Comparison of ENCODE assay signal across 16 mouse cellular contexts in the genomic region with DNA sequence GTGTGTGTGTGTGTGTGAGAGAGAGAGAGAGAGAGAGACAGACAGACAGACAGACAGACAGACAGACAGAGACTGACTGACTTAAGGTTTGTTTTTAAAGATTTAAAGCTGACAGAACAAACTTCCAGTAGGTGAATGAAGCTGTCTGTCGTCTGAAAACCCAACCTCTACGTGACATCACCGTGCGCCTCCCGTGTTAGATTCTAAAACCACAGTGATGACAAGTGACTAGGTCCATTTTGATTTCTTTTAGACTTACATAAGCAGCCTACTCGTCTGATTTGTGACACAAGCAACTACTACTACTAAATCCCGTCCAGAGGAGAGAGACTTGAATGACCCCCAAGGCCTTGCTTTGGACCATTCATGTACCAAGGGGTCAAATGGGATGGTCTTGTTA. TPM values are rescaled to one million over a fixed set of nuclear protein-coding genes. Genes with fewer than 3 reads are reported as not detected.
"Had no signal": no experiment of that assay in that cellular context is flagged by ENCODE, and none has a peak within 500 bp of the region (broad histone marks: within the 10 kb centered on the region; RNA-seq: fewer than 3 reads in every experiment).

No protein-coding gene starts in this region.

- H3K27ac ChIP-seq: layer of hippocampus, adult 2 months; left cerebral cortex, adult 2 months; liver, embryonic 13.5 days; macrophage; midbrain, embryonic 12.5 days; midbrain, embryonic 15.5 days; neural tube, embryonic 13.5 days had no signal

- H3K9ac ChIP-seq: liver, embryonic 13.5 days; lung, embryonic 14.5 days; midbrain, embryonic 12.5 days; midbrain, embryonic 15.5 days; neural tube, embryonic 13.5 days had no signal

- H3K4me2 ChIP-seq: liver, embryonic 13.5 days; lung, embryonic 14.5 days; midbrain, embryonic 12.5 days; midbrain, embryonic 15.5 days; neural tube, embryonic 13.5 days had no signal

- ATAC-seq: lung, postnatal 0 days; midbrain, embryonic 15.5 days had no signal

- H3K4me1 ChIP-seq: liver, embryonic 13.5 days; midbrain, embryonic 12.5 days; midbrain, embryonic 15.5 days had no signal

- H3K4me3 ChIP-seq: layer of hippocampus, adult 2 months; left cerebral cortex, adult 2 months; liver, embryonic 13.5 days; midbrain, embryonic 12.5 days; midbrain, embryonic 15.5 days; neural tube, embryonic 13.5 days had no signal

- H3K9me3 ChIP-seq: liver, embryonic 13.5 days; midbrain, embryonic 12.5 days; midbrain, embryonic 15.5 days; neural tube, embryonic 13.5 days had no signal

- DNase-seq: kidney, postnatal 14 days; layer of hippocampus, postnatal 36 days; liver, embryonic 13.5 days; lung, embryonic 14.5 days; retina, postnatal 1 day; right cerebral cortex, postnatal 25 days; thymus, adult 18-20 months; thymus, postnatal 36 days had no signal

- H3K27me3 ChIP-seq: liver, embryonic 13.5 days; midbrain, embryonic 15.5 days; neural tube, embryonic 13.5 days had no signal

RNA-seq across cellular contexts. Expression of a gene that starts 48.3 kb away (rescaled TPM):
- total RNA-seq: neutrophil, adult 5-6 weeks had no signal
- polyA plus RNA-seq: macrophage had no signal
